In genomic region chr17:84196329-84196728, GRCm38 (mm10) we compare ENCODE assay signal across 24 mouse cellular contexts. TPM values are rescaled to one million over a fixed set of nuclear protein-coding genes. Genes with fewer than 3 reads are reported as not detected.
DNase-seq lines count a peak whose midpoint lies in the region; ATAC-seq and TF ChIP-seq lines count a peak whose summit lies in the region.
"Had no signal": no experiment of that assay in that cellular context is flagged by ENCODE, and none has a peak within 500 bp of the region (broad histone marks: within the 10 kb centered on the region; RNA-seq: fewer than 3 reads in every experiment).

No protein-coding gene starts in this region.

- no peak for TF ChIP-seq EP300 in stomach, postnatal 0 days (optimal IDR thresholded peaks at IDR 0.05)

- peak overlapping the region; percentile 25 for H3K27ac ChIP-seq in spleen, adult 2 months (ENCODE audit: insufficient read depth, low read length)
- H3K27ac ChIP-seq in stomach, postnatal 0 days (replicated peaks): 0 out of 2 replicates have a peak overlapping the region, but pooled peaks have one; percentile 9
- H3K27ac ChIP-seq: embryonic facial prominence, embryonic 15.5 days; heart, embryonic 15.5 days; hindbrain, embryonic 14.5 days had no signal

- no peaks in the 10 kb centered on the region for H3K27me3 ChIP-seq in spleen, adult 2 months (ENCODE audit: control insufficient read depth, insufficient read depth, low read length)
- no peaks in the 10 kb centered on the region for H3K27me3 ChIP-seq in stomach, postnatal 0 days (ENCODE audit: control insufficient read depth, insufficient read depth, low read length)
- H3K27me3 ChIP-seq: embryonic facial prominence, embryonic 15.5 days; heart, embryonic 15.5 days had no signal

- TF ChIP-seq CTCF in spleen, adult 2 months (IDR thresholded peaks at IDR 0.05; ENCODE audit: extremely low read depth, insufficient read depth, insufficient read length, insufficient replicate concordance): no peak
- no peak for TF ChIP-seq CTCF in stomach, postnatal 0 days (IDR thresholded peaks at IDR 0.05; ENCODE audit: low read depth)

- intact Hi-C loops in left cerebral cortex, postnatal 4 days (cut with DNase I): loop anchor here (10.0 kb wide), 1 partner anchor 198 kb away; no protein-coding TSS in a partner anchor

- H3K9ac ChIP-seq in stomach, postnatal 0 days (ENCODE audit: low read length): no peak overlapping the region
- H3K9ac ChIP-seq: embryonic facial prominence, embryonic 15.5 days; heart, embryonic 15.5 days; hindbrain, embryonic 14.5 days had no signal

- H3K4me3 ChIP-seq in spleen, adult 2 months (ENCODE audit: extremely low read depth, insufficient read depth, insufficient read length): no peak overlapping the region
- H3K4me3 ChIP-seq in stomach, postnatal 0 days (ENCODE audit: low read depth, low read length): no peak overlapping the region
- H3K4me3 ChIP-seq: embryonic facial prominence, embryonic 15.5 days; erythroblast, embryonic 14.5 days; forebrain, embryonic 10.5 days; heart, embryonic 15.5 days had no signal

- ATAC-seq in stomach, postnatal 0 days (ENCODE audit: low FRiP score, low TSS enrichment): no peak
- ATAC-seq: activated CD4-positive, CD25-positive, alpha-beta regulatory T cell, adult 4 months; forebrain, embryonic 16.5 days; intestine, embryonic 16.5 days had no signal

- H3K36me3 ChIP-seq in spleen, adult 2 months (ENCODE audit: control insufficient read depth, insufficient read depth, low read length): peaks cover 4% of the 10 kb centered on the region; the same call in 1 of the 2 replicates
- peaks cover 6% of the 10 kb centered on the region; the same call in 1 of the 2 replicates for H3K36me3 ChIP-seq in stomach, postnatal 0 days (ENCODE audit: control insufficient read depth, insufficient read depth, low read length)
- H3K36me3 ChIP-seq: heart, embryonic 15.5 days had no signal

- peak; percentile 33 for DNase-seq in adrenal gland, postnatal 10 days
- no peak for DNase-seq in adrenal gland, postnatal 36 days
- DNase-seq in heart, adult 11 months: peak; percentile 82
- DNase-seq in heart, adult 8-10 months (ENCODE audit: low spot score): no peak
- no peak for DNase-seq in spleen, adult 2 months (ENCODE audit: low read depth in 1 of 2, low spot score in 2 of 2)
- DNase-seq in spleen, adult 12 weeks (ENCODE audit: low spot score): no peak
- no peak for DNase-seq in stomach, postnatal 0 days (ENCODE audit: low spot score)
- DNase-seq in left cerebral cortex, postnatal 4 days: no peak
- DNase-seq: adrenal gland, adult 8-10 months; cerebellum, adult 8-10 months; cerebellum, postnatal 14 days; embryo, embryonic 11 days; gastrocnemius, postnatal 36 days; heart, adult 18-20 months; heart, postnatal 14 days had no signal

- H3K4me1 ChIP-seq in spleen, adult 2 months (ENCODE audit: control insufficient read depth, insufficient read depth, insufficient read length): no peaks in the 10 kb centered on the region; the same call in 1 of the 2 replicates
- H3K4me1 ChIP-seq in stomach, postnatal 0 days (replicated peaks; ENCODE audit: control insufficient read depth, insufficient read depth): no peaks in the 10 kb centered on the region

- no peak for TF ChIP-seq POLR2A in spleen, adult 2 months (IDR thresholded peaks at IDR 0.05; ENCODE audit: low read depth, low read length)

- H3K9me3 ChIP-seq in stomach, postnatal 0 days (ENCODE audit: control insufficient read depth, low read length): no peaks in the 10 kb centered on the region
- H3K9me3 ChIP-seq: embryonic facial prominence, embryonic 15.5 days; forebrain, embryonic 10.5 days; heart, embryonic 15.5 days had no signal

- no peak overlapping the region for H3K4me2 ChIP-seq in stomach, postnatal 0 days (replicated peaks; ENCODE audit: low read depth)
- H3K4me2 ChIP-seq: embryonic facial prominence, embryonic 15.5 days; heart, embryonic 11.5 days; heart, embryonic 15.5 days; hindbrain, embryonic 14.5 days had no signal

RNA-seq across cellular contexts. Expression of gene Zfp36l2, which starts 8.6 kb away (rescaled TPM):
- total RNA-seq in adrenal gland, postnatal 10 days (2021): 100 to 1,000 TPM in 1 of 2 experiments, 10 to 100 TPM in 1; 67.0 to 122 TPM
- total RNA-seq in adrenal gland, postnatal 36 days (2021): 10 to 100 TPM; 71.6 to 77.9 TPM
- 10 to 100 TPM; 23.5 to 25.4 (median 24.4) TPM for total RNA-seq in heart, adult 8-10 months (2022)
- polyA plus RNA-seq in spleen, adult 2 months (2012; rRNA removed): 146 and 261 TPM in 2 replicates
- polyA plus RNA-seq in stomach, postnatal 0 days (2015; fragmentation: Nextera tagmentation; extraction: Ambion mirVana): 17.5 and 18.3 TPM in 2 replicates
- total RNA-seq in left cerebral cortex, postnatal 4 days (2021): 10 to 100 TPM; 23.3 to 24.3 TPM

Comparison
In these comparisons a context has a peak if more than half of its experiments do, and no peak if none do; other contexts are left out.
1. DNase-seq: peak in adrenal gland, postnatal 10 days (single experiment) and heart, adult 11 months (single experiment); none in adrenal gland, postnatal 36 days (0 of 2), heart, adult 8-10 months (single experiment), spleen, adult 2 months (0 of 2), spleen, adult 12 weeks (single experiment), stomach, postnatal 0 days (single experiment) and left cerebral cortex, postnatal 4 days (single experiment).